Mouse (Mus musculus) small intestine, adult 2 months (tissue): ENCODE data around the gene Cfi. TPM values are rescaled to one million over a fixed set of nuclear protein-coding genes. Genes with fewer than 3 reads are reported as not detected.

Experiments
- H3K27ac ChIP-seq: fragments of 200-500 bp; 2 replicates; pipeline ENCODE4 v1.5.1; 2012; ENCODE audit warnings: low read depth, low read length, control low read depth, inconsistent platforms; ENCODE audit not compliant: insufficient read depth
- H3K27me3 ChIP-seq: fragments of 200-500 bp; 2 replicates; pipeline ENCODE4 v1.6.1; 2012; ENCODE audit warnings: mild to moderate bottlenecking, moderate library complexity, low read length, inconsistent platforms; ENCODE audit not compliant: control insufficient read depth, insufficient read depth
- H3K36me3 ChIP-seq: fragments of 200-500 bp; 2 replicates; pipeline ENCODE4 v1.6.1; 2012; ENCODE audit warnings: mild to moderate bottlenecking, low read length, control low read depth, inconsistent platforms; ENCODE audit not compliant: control insufficient read depth, insufficient read depth
- H3K4me1 ChIP-seq: fragments of 200-500 bp; 2 replicates; pipeline ENCODE4 v1.6.1; 2012; ENCODE audit warnings: low read length, inconsistent platforms, mixed read lengths; ENCODE audit not compliant: control insufficient read depth, insufficient read depth, insufficient read length
- H3K4me3 ChIP-seq: fragments of 200-500 bp; 2 replicates; pipeline ENCODE4 v1.5.1; 2012; ENCODE audit warnings: low read depth, mild to moderate bottlenecking, control low read depth, inconsistent platforms, low read length, moderate library complexity
- CTCF ChIP-seq: fragments of 200-500 bp; IDR thresholded peaks from 2 replicates; pipeline ENCODE4 v1.5.1; 2012; ENCODE audit warnings: low read depth, mild to moderate bottlenecking, control low read depth, inconsistent platforms, low read length, moderate library complexity, mixed read lengths; ENCODE audit not compliant: insufficient replicate concordance, insufficient read length; ENCODE audit errors: extremely low read depth
- POLR2A ChIP-seq: fragments of 200-500 bp; IDR thresholded peaks from 2 replicates; pipeline ENCODE4 v1.6.1; 2012; ENCODE audit warnings: low read depth, mild to moderate bottlenecking, control low read depth, inconsistent platforms, low read length, moderate library complexity
- WGBS: fragments of 180-500 bp; shearing (Covaris S2); methylation state at CpG from one replicate; pipeline ENCODE4 v1.1.7; 2018; 5-methylcytosine and 5-hydroxymethylcytosine counted together
- polyA plus RNA-seq: library from polyadenylated mRNA; depleted of rRNA; stranded (reverse); fragments of >200 nt; gene quantifications from 2 replicates; pipeline ENCODE4 v1.2.3, GENCODE M21; 2012

Gene Cfi
- polyA plus RNA-seq, 1 experiment = 1.3 TPM

GRCm38 (mm10) chr3:129831035-129831568, 4.6 kb upstream of the Cfi start, which contains the start of gene Gar1:
TSS of gene Gar1 (minus strand) at chr3:129831396.
- Histone ChIP-seq H3K4me1 (no peaks in the 10 kb centered on the region; the same call in none of the 2 replicates), H3K27me3 (no peaks in the 10 kb centered on the region), H3K4me3 (peak within 1 kb of the TSS; percentile 88), H3K27ac (peak within 1 kb of the TSS; percentile 89), H3K36me3 (peaks cover 2% of the 10 kb centered on the region)
- TF ChIP-seq POLR2A (no peak; the same call in 1 of the 2 replicates), CTCF (no peak)
- WGBS = under 1% methylated on average over 60 of the region's 60 CpGs

DNA sequence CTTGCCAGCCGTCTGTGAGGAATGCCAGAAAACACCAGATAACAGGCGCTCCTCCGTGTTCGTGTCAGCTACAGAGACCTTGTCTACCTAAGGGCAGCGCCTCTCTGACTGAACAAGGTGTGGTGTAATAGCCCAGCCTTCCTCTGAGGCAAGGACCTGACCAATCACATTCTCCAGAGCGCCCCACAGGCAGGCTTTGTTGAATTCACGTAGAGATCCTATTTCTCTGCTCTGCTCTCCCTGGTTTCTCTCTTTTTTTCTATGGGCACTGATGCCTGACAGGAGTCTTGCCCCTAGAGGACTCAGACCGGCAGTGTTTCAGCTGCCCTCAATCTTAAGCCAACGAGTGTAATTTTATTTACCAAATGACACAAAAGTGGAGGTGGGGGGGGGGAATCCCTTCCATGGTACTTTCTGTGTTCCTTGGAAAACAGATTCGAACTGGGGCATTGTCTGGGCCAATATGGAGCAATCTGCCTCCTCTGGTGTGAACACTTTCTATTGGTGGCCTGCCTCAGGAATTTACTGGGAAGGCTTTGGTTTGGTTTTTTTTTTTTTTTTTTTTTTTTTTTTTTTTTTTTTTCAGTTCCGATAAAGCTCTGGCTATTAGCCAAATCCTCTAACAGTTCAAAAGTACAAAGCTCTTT, 490 bp downstream of the Cfi start:
- no peaks in the 10 kb centered on the region for H3K27me3 ChIP-seq
- no peaks in the 10 kb centered on the region for H3K36me3 ChIP-seq
- TF ChIP-seq POLR2A = no peak; the same call in 1 of the 2 replicates
- TF ChIP-seq CTCF = no peak
- peak overlapping the region; percentile 42 for H3K4me3 ChIP-seq
- H3K4me1 ChIP-seq = no peaks in the 10 kb centered on the region; the same call in none of the 2 replicates
- H3K27ac ChIP-seq = peak overlapping the region; percentile 45; the same call in 1 of the 2 replicates
- WGBS = 9% methylated on average over 11 of the region's 11 CpGs

DNA sequence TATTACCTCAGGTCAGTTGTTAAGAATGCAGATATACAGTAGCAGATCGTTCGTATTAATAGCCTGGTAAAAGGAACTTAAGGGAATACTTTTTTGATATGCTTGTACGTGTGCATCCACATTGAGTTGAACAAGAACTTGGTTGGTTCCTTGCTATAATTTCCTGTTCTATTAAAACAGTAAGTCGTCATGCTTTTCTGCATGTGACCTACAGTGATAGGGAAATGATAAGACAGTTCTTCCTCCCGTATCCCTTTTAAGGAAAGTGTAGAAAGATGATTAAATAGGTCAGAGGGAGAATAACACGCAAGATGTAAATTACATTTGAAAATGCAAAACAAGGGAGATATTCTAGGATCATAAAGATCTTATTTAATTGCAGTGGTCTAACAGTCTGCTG, 1.3 kb downstream of the Cfi start:
- no peak overlapping the region for H3K27ac ChIP-seq
- TF ChIP-seq CTCF (no peak), POLR2A (no peak)
- no peak overlapping the region for H3K4me3 ChIP-seq
- no peaks in the 10 kb centered on the region for H3K36me3 ChIP-seq
- WGBS = 29% methylated on average over 6 of the region's 6 CpGs
- no peaks in the 10 kb centered on the region for H3K27me3 ChIP-seq
- H3K4me1 ChIP-seq = no peaks in the 10 kb centered on the region; the same call in 1 of the 2 replicates

DNA sequence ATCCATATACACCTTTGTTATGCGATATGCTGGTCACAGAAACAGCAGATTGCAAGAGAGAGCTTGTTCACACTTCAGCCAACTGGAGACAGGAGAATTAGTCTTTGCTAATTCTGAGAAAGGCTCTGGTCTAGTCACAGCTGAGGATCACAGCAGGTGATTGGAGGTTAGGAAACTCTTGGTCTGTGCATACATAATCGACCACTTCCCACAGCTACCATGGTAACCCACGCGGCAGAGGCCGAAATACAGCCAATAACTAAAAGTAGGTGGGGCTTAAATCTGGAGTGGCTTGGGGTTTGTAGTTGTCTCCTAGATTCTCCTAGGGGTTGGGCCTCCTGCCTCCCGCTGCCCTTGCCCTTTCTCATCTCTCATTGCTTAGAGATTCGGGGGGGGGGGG, 2.3 kb downstream of the Cfi start:
- no peaks in the 10 kb centered on the region for H3K36me3 ChIP-seq
- WGBS = 50% methylated on average over 7 of the region's 7 CpGs
- no peaks in the 10 kb centered on the region; the same call in 1 of the 2 replicates for H3K4me1 ChIP-seq
- H3K27me3 ChIP-seq = no peaks in the 10 kb centered on the region
- TF ChIP-seq CTCF = no peak
- TF ChIP-seq POLR2A = no peak
- no peak overlapping the region for H3K4me3 ChIP-seq
- H3K27ac ChIP-seq = no peak overlapping the region

DNA sequence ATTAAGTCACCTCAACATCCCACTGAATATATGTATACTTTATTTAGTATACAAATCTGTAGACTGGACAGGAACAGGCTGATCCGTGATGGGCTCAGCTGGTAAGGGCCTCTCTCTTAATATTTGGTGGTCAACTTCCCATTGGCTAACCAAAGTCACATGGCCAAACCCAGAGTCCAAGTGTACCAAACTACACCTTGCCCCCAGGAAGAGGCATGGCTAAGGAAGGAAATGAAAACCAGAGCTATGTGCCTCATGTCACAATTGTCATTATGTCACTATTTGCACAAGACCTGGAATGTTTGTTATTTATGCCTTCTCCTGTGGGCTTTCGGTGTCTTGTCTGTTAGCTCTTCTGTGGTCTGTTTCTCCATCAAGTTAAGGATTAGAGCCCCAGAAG, 10.2 kb downstream of the Cfi start:
- WGBS = 81% methylated on average over 2 of the region's 2 CpGs
- no peaks in the 10 kb centered on the region for H3K4me1 ChIP-seq
- H3K4me3 ChIP-seq = no peak overlapping the region
- no peak overlapping the region for H3K27ac ChIP-seq
- TF ChIP-seq CTCF = no peak
- TF ChIP-seq POLR2A = no peak
- no peaks in the 10 kb centered on the region for H3K27me3 ChIP-seq
- H3K36me3 ChIP-seq = no peaks in the 10 kb centered on the region

DNA sequence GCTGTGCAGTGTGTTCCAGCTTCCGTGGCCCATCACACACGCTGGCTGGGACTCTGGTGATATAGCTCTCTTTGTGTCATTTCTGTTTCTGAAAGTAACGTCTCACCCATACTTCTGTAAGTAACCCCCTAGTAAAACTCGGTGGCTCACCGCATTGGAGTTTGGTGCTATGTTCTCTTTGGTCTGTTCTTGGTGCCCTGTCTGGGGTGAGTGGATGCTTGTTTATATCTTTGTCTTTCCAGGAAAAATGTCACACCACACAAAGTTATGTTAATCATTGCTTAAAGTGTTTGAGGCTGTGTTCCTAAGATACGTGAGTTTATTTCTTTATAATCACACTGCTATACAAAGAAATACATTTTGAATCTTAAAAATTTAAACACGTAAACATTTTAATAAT, 11.2 kb downstream of the Cfi start:
- no peaks in the 10 kb centered on the region for H3K36me3 ChIP-seq
- no peak overlapping the region for H3K4me3 ChIP-seq
- H3K27me3 ChIP-seq = no peaks in the 10 kb centered on the region
- H3K4me1 ChIP-seq = no peaks in the 10 kb centered on the region
- TF ChIP-seq CTCF (no peak), POLR2A (no peak)
- whole genome bisulfite sequencing = 76% methylated on average over 7 of the region's 7 CpGs
- H3K27ac ChIP-seq = no peak overlapping the region

DNA sequence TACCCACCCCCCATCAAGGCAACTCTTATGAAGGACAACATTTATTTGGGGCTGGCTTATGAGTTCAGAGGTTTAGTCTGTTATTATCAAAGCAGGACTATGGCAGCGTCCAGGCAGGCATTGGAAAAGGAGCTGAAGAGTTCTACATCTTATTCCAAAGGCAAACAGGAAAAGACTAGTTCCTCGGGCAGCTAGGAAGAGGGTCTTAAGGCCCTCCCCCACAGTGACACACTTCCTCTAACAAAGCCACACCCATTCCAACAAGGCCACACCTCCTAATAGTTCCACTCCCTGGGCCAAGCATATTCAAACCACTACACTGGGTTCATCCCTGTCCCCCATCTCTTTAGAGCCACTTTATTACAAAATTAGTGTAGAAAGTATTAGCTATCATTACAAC, 26.9 kb downstream of the Cfi start:
- no peaks in the 10 kb centered on the region for H3K36me3 ChIP-seq
- no peak overlapping the region for H3K4me3 ChIP-seq
- no peak for TF ChIP-seq POLR2A
- no peak for TF ChIP-seq CTCF
- WGBS = 55% methylated on average over 2 of the region's 2 CpGs
- H3K27ac ChIP-seq = no peak overlapping the region
- H3K27me3 ChIP-seq = no peaks in the 10 kb centered on the region
- H3K4me1 ChIP-seq = no peaks in the 10 kb centered on the region
